Mouse (Mus musculus) heart, embryonic 15.5 days (tissue): ENCODE measurements around the gene Galnt10. TPM values are rescaled to one million over a fixed set of nuclear protein-coding genes. Genes with fewer than 3 reads are reported as not detected.
"Not testable (repeated sequence)": the region's sequence is repeated elsewhere in the genome, so short reads cannot be mapped to it uniquely, and the experiment has no call there.

Source experiments
- ATAC-seq: fragments of 200-750 bp; cut with Nextera tagmentation; replicated peaks from 2 replicates; pipeline ENCODE4 v1.8.0; 2017; ENCODE audit warnings: low read depth, moderate TSS enrichment; ENCODE audit not compliant: insufficient number of reproducible peaks, insufficient read depth, low FRiP score
- H3K27ac ChIP-seq: fragments of 300-500 bp; sonication (generic); 2 replicates; pipeline ENCODE4 v1.5.1; 2015; ENCODE audit warnings: mild to moderate bottlenecking, inconsistent platforms
- H3K27me3 ChIP-seq: fragments of 300-500 bp; sonication (generic); 2 replicates; pipeline ENCODE4 v1.6.1; 2015; ENCODE audit warnings: inconsistent platforms
- H3K36me3 ChIP-seq: fragments of 300-500 bp; sonication (generic); 2 replicates; pipeline ENCODE4 v1.6.1; 2015; ENCODE audit warnings: mild to moderate bottlenecking, inconsistent platforms
- H3K4me1 ChIP-seq: fragments of 300-500 bp; sonication (generic); replicated peaks from 2 replicates; pipeline ENCODE4 v1.6.1; 2015; ENCODE audit warnings: inconsistent platforms
- H3K4me2 ChIP-seq: fragments of 300-500 bp; sonication (generic); 2 replicates; pipeline ENCODE4 v1.6.1; 2015; ENCODE audit warnings: inconsistent platforms, mild to moderate bottlenecking, moderate library complexity
- H3K4me3 ChIP-seq: fragments of 300-500 bp; sonication (generic); 2 replicates; pipeline ENCODE4 v1.5.1; 2015; ENCODE audit warnings: mild to moderate bottlenecking, inconsistent platforms
- H3K9ac ChIP-seq: fragments of 300-500 bp; sonication (generic); 2 replicates; pipeline ENCODE4 v1.6.1; 2015; ENCODE audit warnings: mild to moderate bottlenecking, inconsistent platforms
- H3K9me3 ChIP-seq: fragments of 300-500 bp; sonication (generic); replicated peaks from 2 replicates; pipeline ENCODE4 v1.6.1; 2016; ENCODE audit warnings: inconsistent platforms
- WGBS: fragments of 180-500 bp; shearing (Covaris S2); methylation state at CpG from one replicate; pipeline ENCODE4 v1.1.7; 2015; ENCODE audit warnings: mixed read lengths; 5-methylcytosine and 5-hydroxymethylcytosine counted together
- polyA plus RNA-seq: library from polyadenylated mRNA; unstranded; fragments of >200 nt; fragmentation: Nextera tagmentation; extraction: Ambion mirVana; gene quantifications from 2 replicates; pipeline ENCODE4 v1.2.1, GENCODE M21; 2015

Gene Galnt10
- polyA plus RNA-seq, 1 experiment from 2014 or later, result 8.9 TPM

GRCm38 (mm10) chr11:57823714-57824113, 178.5 kb downstream of the Galnt10 start:
- no peak overlapping the region for H3K27ac ChIP-seq
- peaks cover 28% of the 10 kb centered on the region for H3K27me3 ChIP-seq
- H3K4me2 ChIP-seq, result no peak overlapping the region
- H3K9me3 ChIP-seq, result no peaks in the 10 kb centered on the region
- WGBS, result 63% methylated on average over 7 of the region's 7 CpGs
- no peak overlapping the region for H3K4me3 ChIP-seq
- ATAC-seq, result no peak
- peaks cover 21% of the 10 kb centered on the region for H3K4me1 ChIP-seq
- H3K9ac ChIP-seq, result no peak overlapping the region
- H3K36me3 ChIP-seq, result no peaks in the 10 kb centered on the region

GRCm38 (mm10) chr11:57825234-57825633, 180.0 kb downstream of the Galnt10 start:
- H3K9ac ChIP-seq, H3K36me3 ChIP-seq, H3K4me2 ChIP-seq, H3K27ac ChIP-seq, H3K9me3 ChIP-seq, ATAC-seq, H3K4me3 ChIP-seq: not testable (repeated sequence)
- WGBS, result 63% methylated on average over 11 of the region's 11 CpGs
- Histone ChIP-seq H3K27me3 (peaks cover 43% of the 10 kb centered on the region), H3K4me1 (peaks cover 26% of the 10 kb centered on the region)

- WGBS, result 2% methylated on average over 41 of the region's 41 CpGs
- Histone ChIP-seq H3K4me3 (peak overlapping the region; percentile 48), H3K36me3 (no peaks in the 10 kb centered on the region), H3K4me2 (peak overlapping the region; percentile 78), H3K9me3 (no peaks in the 10 kb centered on the region), H3K9ac (peak overlapping the region; percentile 32), H3K27me3 (peaks cover 63% of the 10 kb centered on the region), H3K4me1 (peaks cover 28% of the 10 kb centered on the region), H3K27ac (no peak overlapping the region)
- no peak for ATAC-seq
Observed at GRCm38 (mm10) chr11:57827048-57827914, 182.0 kb downstream of the Galnt10 start.

GRCm38 (mm10) chr11:57827915-57828545, 182.8 kb downstream of the Galnt10 start:
- no peaks in the 10 kb centered on the region for H3K36me3 ChIP-seq
- H3K27me3 ChIP-seq, result peaks cover 71% of the 10 kb centered on the region
- H3K27ac ChIP-seq, result no peak overlapping the region
- no peaks in the 10 kb centered on the region for H3K9me3 ChIP-seq
- peak overlapping the region; percentile 78 for H3K4me2 ChIP-seq
- H3K4me1 ChIP-seq, result peaks cover 35% of the 10 kb centered on the region
- H3K9ac ChIP-seq, result peak overlapping the region; percentile 32
- peak overlapping the region; percentile 48 for H3K4me3 ChIP-seq
- no peak for ATAC-seq
- WGBS, result 3% methylated on average over 33 of the region's 33 CpGs

GRCm38 (mm10) chr11:57828955-57829870, 184.0 kb downstream of the Galnt10 start:
- no peak overlapping the region for H3K27ac ChIP-seq
- H3K9ac ChIP-seq, result peak overlapping the region; percentile 40
- peak overlapping the region; percentile 48 for H3K4me3 ChIP-seq

GRCm38 (mm10) chr11:57829871-57830775, 184.9 kb downstream of the Galnt10 start:
- ATAC-seq, result no peak
- Histone ChIP-seq H3K27me3 (peaks cover 83% of the 10 kb centered on the region), H3K9ac (peak overlapping the region; percentile 40), H3K4me3 (peak overlapping the region; percentile 48), H3K4me1 (peaks cover 42% of the 10 kb centered on the region), H3K4me2 (peak overlapping the region; percentile 78), H3K36me3 (no peaks in the 10 kb centered on the region), H3K9me3 (no peaks in the 10 kb centered on the region), H3K27ac (peak overlapping the region; percentile 43)
- 39% methylated on average over 17 of the region's 17 CpGs for WGBS

More at GRCm38 (mm10) chr11:57828955-57829870, 184.0 kb downstream of the Galnt10 start:
- ATAC-seq, result no peak
- no peaks in the 10 kb centered on the region for H3K9me3 ChIP-seq
- peaks cover 42% of the 10 kb centered on the region for H3K4me1 ChIP-seq
- H3K27me3 ChIP-seq, result peaks cover 83% of the 10 kb centered on the region
- WGBS, result 11% methylated on average over 53 of the region's 53 CpGs
- peak overlapping the region; percentile 78 for H3K4me2 ChIP-seq
- no peaks in the 10 kb centered on the region for H3K36me3 ChIP-seq

GRCm38 (mm10) chr11:57831281-57831781, 186.1 kb downstream of the Galnt10 start:
- Histone ChIP-seq H3K36me3 (no peaks in the 10 kb centered on the region), H3K27me3 (peaks cover 92% of the 10 kb centered on the region), H3K4me3 (peak overlapping the region; percentile 48), H3K9me3 (no peaks in the 10 kb centered on the region), H3K4me1 (peaks cover 44% of the 10 kb centered on the region), H3K9ac (peak overlapping the region; percentile 63), H3K4me2 (peak overlapping the region; percentile 78), H3K27ac (peak overlapping the region; percentile 78)
- WGBS, result 11% methylated on average over 31 of the region's 31 CpGs
- ATAC-seq, result no peak

GRCm38 (mm10) chr11:57831861-57832260, 186.6 kb downstream of the Galnt10 start:
- Histone ChIP-seq H3K27ac (peak overlapping the region; percentile 78), H3K9ac (peak overlapping the region; percentile 63), H3K4me2 (peak overlapping the region; percentile 78), H3K36me3 (no peaks in the 10 kb centered on the region), H3K4me1 (peaks cover 46% of the 10 kb centered on the region), H3K27me3 (peaks cover 92% of the 10 kb centered on the region), H3K9me3 (no peaks in the 10 kb centered on the region), H3K4me3 (peak overlapping the region; percentile 48)
- ATAC-seq, result peak; percentile 79
- WGBS, result 25% methylated on average over 16 of the region's 16 CpGs

GRCm38 (mm10) chr11:57832552-57833201, 187.4 kb downstream of the Galnt10 start, which contains the start of gene Hand1:
Hand1 (minus strand) TSS chr11:57832818.
- 21% methylated on average over 23 of the region's 23 CpGs for WGBS
- H3K27me3 ChIP-seq, result peaks cover 92% of the 10 kb centered on the region
- peak within 1 kb of the TSS; percentile 63 for H3K9ac ChIP-seq
- H3K9me3 ChIP-seq, result no peaks in the 10 kb centered on the region
- no peak for ATAC-seq
- H3K4me3 ChIP-seq, result peak within 1 kb of the TSS; percentile 48
- no peaks in the 10 kb centered on the region for H3K36me3 ChIP-seq
- peaks cover 43% of the 10 kb centered on the region for H3K4me1 ChIP-seq
- peak within 1 kb of the TSS; percentile 78 for H3K27ac ChIP-seq
- peak within 1 kb of the TSS; percentile 78 for H3K4me2 ChIP-seq
